Mouse (Mus musculus) myocyte (in vitro differentiated cells): ENCODE measurements around the gene Lgals3bp. TPM values are rescaled to one million over a fixed set of nuclear protein-coding genes. Genes with fewer than 3 reads are reported as not detected.

ENCODE experiments used
- H3K27me3 ChIP-seq: one replicate; pipeline ENCODE4 v1.6.1; 2011; ENCODE audit not compliant: control insufficient read depth, insufficient read depth, insufficient read length
- H3K36me3 ChIP-seq: one replicate; pipeline ENCODE4 v1.6.1; 2011; ENCODE audit not compliant: control insufficient read depth, insufficient read depth
- H3K4me2 ChIP-seq: one replicate; pipeline ENCODE4 v1.6.1; 2011; ENCODE audit warnings: low read depth, control low read depth
- H3K4me3 ChIP-seq: one replicate; pipeline ENCODE4 v1.5.1; 2011; ENCODE audit warnings: mild to moderate bottlenecking, control low read depth, moderate library complexity
- H3K79me2 ChIP-seq: one replicate; pipeline ENCODE4 v1.6.1; 2011; ENCODE audit not compliant: control insufficient read depth, insufficient read depth
- H3ac ChIP-seq: one replicate; pipeline ENCODE4 v1.6.1; 2011; ENCODE audit not compliant: control insufficient read depth, insufficient read length
- CEBPB ChIP-seq: IDR thresholded peaks from 2 replicates; pipeline ENCODE4 v1.6.1; 2011; ENCODE audit warnings: mild to moderate bottlenecking, moderate library complexity; ENCODE audit not compliant: poor library complexity, insufficient read depth, severe bottlenecking
- E2F4 ChIP-seq: IDR thresholded peaks from one replicate; pipeline ENCODE4 v1.6.1; 2011; ENCODE audit warnings: mild to moderate bottlenecking, control low read depth, moderate library complexity; ENCODE audit not compliant: insufficient read depth
- MAX ChIP-seq: IDR thresholded peaks from one replicate; pipeline ENCODE4 v1.6.1; 2011; ENCODE audit warnings: low read depth, mild to moderate bottlenecking, control low read depth
- MYOD1 ChIP-seq, 3 experiments: IDR thresholded peaks; one replicate each; pipeline ENCODE4 v1.6.1; 2011; ENCODE audit warnings: control low read depth in 2 of 3, low read depth in 2 of 3, mild to moderate bottlenecking in 2 of 3, moderate library complexity in 1 of 3; ENCODE audit not compliant: insufficient read length in 2 of 3, control insufficient read depth in 1 of 3
- MYOG ChIP-seq, 3 experiments: IDR thresholded peaks; one replicate each; pipeline ENCODE4 v1.6.1; 2011; ENCODE audit warnings: control low read depth in 2 of 3, low read depth in 2 of 3, mild to moderate bottlenecking in 2 of 3; ENCODE audit not compliant: insufficient read length in 2 of 3, control insufficient read depth in 1 of 3, insufficient read depth in 1 of 3
- POLR2A ChIP-seq: IDR thresholded peaks from one replicate; pipeline ENCODE4 v1.6.1; 2011; ENCODE audit warnings: low read depth, mild to moderate bottlenecking, control low read depth, moderate library complexity; ENCODE audit not compliant: insufficient read length
- POLR2AphosphoS2 ChIP-seq: IDR thresholded peaks from one replicate; pipeline ENCODE4 v1.6.1; 2011; ENCODE audit warnings: low read depth, control low read depth; ENCODE audit not compliant: insufficient read length
- REST ChIP-seq: IDR thresholded peaks from one replicate; pipeline ENCODE4 v1.6.1; 2011; ENCODE audit warnings: mild to moderate bottlenecking, control low read depth, moderate library complexity; ENCODE audit not compliant: insufficient read depth, insufficient read length
- SRF ChIP-seq: IDR thresholded peaks from one replicate; pipeline ENCODE4 v1.6.1; 2011; ENCODE audit warnings: low read depth; ENCODE audit not compliant: control insufficient read depth, insufficient read length
- TCF12 ChIP-seq: IDR thresholded peaks from one replicate; pipeline ENCODE4 v1.6.1; 2011; ENCODE audit warnings: mild to moderate bottlenecking, control low read depth; ENCODE audit not compliant: poor library complexity, insufficient read depth, severe bottlenecking
- TCF3 ChIP-seq: IDR thresholded peaks from one replicate; pipeline ENCODE4 v1.6.1; 2011; ENCODE audit warnings: low read depth, control low read depth; ENCODE audit not compliant: insufficient read length
- USF1 ChIP-seq: IDR thresholded peaks from one replicate; pipeline ENCODE4 v1.6.1; 2011; ENCODE audit warnings: low read depth, mild to moderate bottlenecking, control low read depth, moderate library complexity
- polyA plus RNA-seq: library from polyadenylated mRNA; unstranded; fragments of >200 nt; fragmentation: generic; extraction: Trizol; gene quantifications from one replicate; pipeline ENCODE4 v1.2.1, GENCODE M21; 2012; ENCODE audit warnings: missing spikeins

The Lgals3bp gene
- polyA plus RNA-seq, 1 experiment, result 16.4 TPM

DNA sequence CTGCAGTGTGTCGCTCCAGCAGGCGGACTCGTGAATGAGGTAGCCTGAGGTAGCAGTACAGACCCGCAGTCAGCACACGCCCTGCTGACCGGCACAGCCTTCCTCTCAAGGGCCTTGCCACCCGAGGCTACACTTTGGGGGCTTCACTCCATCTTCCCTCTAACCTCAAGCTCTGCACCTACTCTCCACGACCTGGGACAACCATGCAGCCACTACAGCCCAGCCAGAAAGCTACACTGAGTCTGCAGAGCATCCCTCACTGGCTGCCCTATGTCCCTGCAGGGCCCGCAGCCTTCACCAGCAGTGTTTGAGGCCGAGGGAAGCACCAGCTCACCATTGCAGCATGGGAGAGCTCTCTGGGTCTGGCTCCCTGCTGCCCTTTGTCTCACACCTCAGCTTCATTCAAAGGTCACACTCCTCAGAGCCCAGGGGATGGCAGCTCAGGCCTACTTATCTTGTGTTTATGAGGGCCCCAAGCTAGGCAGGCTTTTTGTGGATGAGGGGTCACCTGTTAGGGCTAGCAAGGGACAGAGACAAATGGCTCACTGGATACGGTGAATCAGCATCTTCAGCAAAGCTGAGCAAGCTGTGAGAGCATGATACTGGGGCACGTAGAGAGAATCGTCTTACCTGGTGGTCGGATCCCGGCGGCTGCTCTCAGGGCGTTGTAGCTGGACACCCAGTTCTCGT is 6.3 kb upstream of the Lgals3bp start:
- H3ac ChIP-seq, result no peak overlapping the region
- H3K27me3 ChIP-seq, result no peaks in the 10 kb centered on the region
- H3K36me3 ChIP-seq, result no peaks in the 10 kb centered on the region
- TF ChIP-seq USF1, result no peak
- TF ChIP-seq POLR2AphosphoS2, result peak; percentile 11
- no peak overlapping the region for H3K4me2 ChIP-seq
- H3K79me2 ChIP-seq, result no peaks in the 10 kb centered on the region
- H3K4me3 ChIP-seq, result no peak overlapping the region

DNA sequence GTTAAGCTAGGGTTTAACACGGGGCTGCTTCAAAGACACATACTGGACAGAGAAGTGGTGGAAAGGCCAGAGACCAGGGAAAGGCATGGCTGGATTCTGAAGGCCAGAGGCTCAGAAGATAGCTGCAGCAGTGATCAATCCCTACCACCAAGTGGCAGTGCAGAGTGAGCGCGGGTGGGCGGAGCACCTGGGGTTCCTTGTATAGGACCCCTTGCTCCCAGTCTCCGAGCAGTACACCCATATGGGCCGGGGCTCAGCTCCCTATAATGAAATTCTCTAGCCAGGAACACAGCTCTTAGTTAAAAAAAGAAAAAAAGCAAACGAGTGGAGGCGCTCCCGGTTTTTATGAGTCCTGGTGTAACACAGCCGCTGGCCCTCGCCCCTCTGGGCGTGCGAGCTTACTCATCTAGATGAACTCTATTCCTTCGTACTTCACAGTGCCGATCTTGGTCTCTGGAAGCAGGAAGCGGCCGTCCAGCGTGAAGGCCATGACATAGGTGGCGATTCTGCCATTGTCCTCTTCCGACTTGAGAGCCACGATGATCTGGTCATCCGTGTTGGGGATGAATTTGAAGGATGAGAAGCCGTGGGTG is 5.5 kb upstream of the Lgals3bp start:
- H3ac ChIP-seq, result no peak overlapping the region
- no peak for TF ChIP-seq TCF12
- H3K79me2 ChIP-seq, result no peaks in the 10 kb centered on the region
- no peaks in the 10 kb centered on the region for H3K27me3 ChIP-seq
- H3K4me2 ChIP-seq, result no peak overlapping the region
- no peaks in the 10 kb centered on the region for H3K36me3 ChIP-seq
- no peak overlapping the region for H3K4me3 ChIP-seq

DNA sequence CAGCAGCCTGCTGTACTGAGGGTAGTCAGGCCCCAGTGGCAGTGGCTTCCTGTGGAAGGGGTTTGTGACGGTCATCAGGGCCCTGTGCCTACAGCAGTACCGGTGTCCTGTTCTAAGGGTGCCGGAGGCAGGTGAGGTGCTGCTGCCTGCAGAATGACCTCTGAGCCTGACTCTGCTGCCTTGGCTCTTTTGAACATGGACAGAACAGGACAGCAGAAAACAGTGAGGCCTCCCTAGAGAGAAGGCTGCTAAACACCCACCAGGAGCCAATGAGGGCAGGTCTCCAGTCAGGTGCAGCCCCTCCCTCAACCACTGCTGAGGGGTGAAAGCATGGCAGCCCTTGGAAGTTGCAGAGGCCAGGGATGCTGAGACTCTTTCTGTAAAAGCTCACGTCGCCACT is 4.6 kb upstream of the Lgals3bp start:
- TF ChIP-seq MYOD1 (IDR thresholded peaks at IDR 0.05; ENCODE audit: control insufficient read depth in 1 of 3, insufficient read length in 2 of 3, low read depth in 2 of 3) (no peak), TCF12 (no peak), POLR2A (no peak), POLR2AphosphoS2 (no peak), USF1 (no peak)
- Histone ChIP-seq H3K27me3 (no peaks in the 10 kb centered on the region), H3K4me3 (no peak overlapping the region), H3K79me2 (no peaks in the 10 kb centered on the region), H3K4me2 (no peak overlapping the region), H3ac (no peak overlapping the region), H3K36me3 (no peaks in the 10 kb centered on the region)

DNA sequence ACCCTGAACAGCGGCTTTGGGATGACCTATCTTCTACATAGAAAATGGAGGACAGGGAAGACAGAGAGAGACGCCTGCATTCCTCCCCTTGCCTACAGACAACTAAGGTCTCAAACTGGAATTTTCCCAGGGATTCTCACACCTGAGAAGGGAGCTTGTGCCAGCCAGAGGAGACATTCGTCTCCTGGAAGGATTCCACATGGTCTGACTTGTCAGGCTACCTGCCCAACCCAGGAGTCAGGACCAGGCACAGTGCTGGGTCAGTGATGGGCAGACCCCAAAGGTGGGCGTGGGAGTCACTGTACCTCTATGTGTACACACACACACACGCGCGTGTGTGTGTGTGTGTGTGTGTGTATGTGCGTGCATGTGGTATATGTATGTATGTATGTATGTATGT is 3.4 kb upstream of the Lgals3bp start:
- H3ac ChIP-seq, result no peak overlapping the region
- no peaks in the 10 kb centered on the region for H3K27me3 ChIP-seq
- no peak for TF ChIP-seq POLR2A
- no peak for TF ChIP-seq TCF12
- TF ChIP-seq TCF3, result no peak
- no peak for TF ChIP-seq CEBPB
- no peak for TF ChIP-seq E2F4
- no peak for TF ChIP-seq MAX
- no peak for TF ChIP-seq POLR2AphosphoS2
- TF ChIP-seq REST, result no peak
- TF ChIP-seq MYOD1 (IDR thresholded peaks at IDR 0.05; ENCODE audit: control insufficient read depth in 1 of 3, insufficient read length in 2 of 3, low read depth in 2 of 3), result no peak
- TF ChIP-seq SRF, result no peak
- TF ChIP-seq MYOG (IDR thresholded peaks at IDR 0.05; ENCODE audit: control insufficient read depth in 1 of 3, insufficient read depth in 1 of 3, insufficient read length in 2 of 3, low read depth in 2 of 3), result no peak
- no peak for TF ChIP-seq USF1
- H3K36me3 ChIP-seq, result no peaks in the 10 kb centered on the region
- no peak overlapping the region for H3K4me3 ChIP-seq
- no peak overlapping the region for H3K4me2 ChIP-seq
- H3K79me2 ChIP-seq, result no peaks in the 10 kb centered on the region

DNA sequence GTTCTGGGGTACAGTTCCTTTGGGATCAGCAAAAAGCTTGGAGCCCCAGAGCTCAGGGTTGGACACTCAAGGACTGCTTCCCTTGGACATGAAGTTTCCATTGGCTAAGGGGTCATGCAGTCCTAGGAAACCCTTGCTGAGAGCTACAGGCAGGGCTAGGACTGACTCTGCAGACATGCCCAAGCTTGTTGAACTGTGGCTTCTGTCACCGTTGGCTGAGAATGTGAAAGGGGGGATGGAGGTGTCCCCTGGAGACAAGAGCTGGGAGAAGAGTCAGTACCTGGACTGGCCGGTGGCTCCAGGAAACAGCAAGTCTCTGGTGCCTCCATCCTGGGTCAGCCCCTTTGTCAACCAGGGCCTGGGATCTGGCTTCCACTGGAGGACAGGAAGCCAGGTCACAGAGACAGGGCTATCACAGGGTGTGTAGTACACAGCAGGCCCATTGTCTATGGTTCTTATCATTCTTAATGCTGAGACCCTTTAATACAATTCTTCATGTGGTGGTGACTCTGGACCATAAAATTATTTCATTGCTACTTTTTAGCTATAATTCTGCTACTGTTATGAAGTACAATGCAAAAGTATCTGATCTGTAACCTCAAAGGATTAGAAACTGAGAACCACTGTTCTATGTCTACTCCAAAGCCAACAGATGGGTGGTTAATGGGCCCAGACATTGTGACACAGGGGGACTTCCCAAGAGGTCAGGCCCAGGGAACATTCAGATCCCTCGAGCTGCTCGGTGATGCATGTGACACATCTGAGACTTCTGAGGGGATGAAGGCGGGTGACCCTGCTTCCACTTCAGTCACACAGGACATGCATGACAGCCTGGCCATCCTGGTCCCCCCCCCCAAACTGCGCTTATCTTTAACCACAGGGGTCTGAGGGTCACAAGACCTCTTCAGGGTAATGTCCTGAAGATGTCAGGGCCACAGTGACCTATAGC is 2.3 kb upstream of the Lgals3bp start:
- no peaks in the 10 kb centered on the region for H3K36me3 ChIP-seq
- H3K27me3 ChIP-seq, result no peaks in the 10 kb centered on the region
- H3K79me2 ChIP-seq, result no peaks in the 10 kb centered on the region
- H3ac ChIP-seq, result no peak overlapping the region
- TF ChIP-seq POLR2AphosphoS2 (no peak), MYOD1 (IDR thresholded peaks at IDR 0.05; ENCODE audit: control insufficient read depth in 1 of 3, insufficient read length in 2 of 3, low read depth in 2 of 3) (no peak), TCF3 (no peak), E2F4 (no peak), REST (no peak), CEBPB (no peak), SRF (no peak), POLR2A (no peak), MYOG (IDR thresholded peaks at IDR 0.05; ENCODE audit: control insufficient read depth in 1 of 3, insufficient read depth in 1 of 3, insufficient read length in 2 of 3, low read depth in 2 of 3) (no peak), TCF12 (no peak), USF1 (no peak), MAX (no peak)
- H3K4me3 ChIP-seq, result no peak overlapping the region
- no peak overlapping the region for H3K4me2 ChIP-seq
